Mouse (Mus musculus) testis, adult 2 months (tissue): Measurements from ENCODE around the gene Spint4.

ENCODE experiments used
- CTCF ChIP-seq: fragments of 200-500 bp; IDR thresholded peaks from 2 replicates; pipeline ENCODE4 v1.5.1; 2012; ENCODE audit warnings: low read depth, mild to moderate bottlenecking, inconsistent platforms, low read length, moderate library complexity; ENCODE audit not compliant: control insufficient read depth, insufficient read depth, insufficient replicate concordance
- POLR2A ChIP-seq: fragments of 200-500 bp; IDR thresholded peaks from 2 replicates; pipeline ENCODE4 v1.6.1; 2012; ENCODE audit warnings: low read depth, mild to moderate bottlenecking, inconsistent platforms, low read length, moderate library complexity; ENCODE audit not compliant: control insufficient read depth

DNA sequence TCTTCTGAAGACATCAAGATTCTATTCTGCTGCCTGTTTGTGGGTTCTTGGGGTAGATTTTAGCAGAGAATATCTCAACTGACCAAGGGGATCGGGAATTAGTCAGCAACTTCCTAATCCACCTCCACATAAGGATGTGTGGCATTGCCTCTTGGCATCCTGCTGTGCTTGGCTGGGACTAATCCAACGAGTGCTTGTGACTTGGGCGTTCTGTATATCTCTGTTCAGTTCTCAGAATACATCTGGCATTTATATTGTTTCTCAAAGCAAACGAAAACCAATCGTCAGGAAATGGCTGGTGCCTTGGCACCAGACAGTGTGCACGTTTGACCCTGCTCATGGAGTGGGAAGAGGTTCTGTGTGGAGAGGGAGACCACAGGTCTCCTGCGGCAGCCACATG, 41.6 kb downstream of the Spint4 start:
- TF ChIP-seq POLR2A = no peak
- no peak for TF ChIP-seq CTCF
